Mouse (Mus musculus): ENCODE data around the gene B430306N03Rik.
"Not testable (repeated sequence)": the region's sequence is repeated elsewhere in the genome, so short reads cannot be mapped to it uniquely, and the experiment has no call there.

The B430306N03Rik gene

GRCm38 (mm10) chr17:48315905-48316579 is at the start of gene B430306N03Rik:
B430306N03Rik (plus strand) TSS chr17:48316141.
- not testable (repeated sequence) for ATAC-seq (ENCODE audit: insufficient number of reproducible peaks, low FRiP score, low TSS enrichment)

- ATAC-seq (ENCODE audit: insufficient number of reproducible peaks, low FRiP score, low TSS enrichment) = no peak
Measured at GRCm38 (mm10) chr17:48266610-48267304, 49.2 kb upstream of the B430306N03Rik start.

DNA sequence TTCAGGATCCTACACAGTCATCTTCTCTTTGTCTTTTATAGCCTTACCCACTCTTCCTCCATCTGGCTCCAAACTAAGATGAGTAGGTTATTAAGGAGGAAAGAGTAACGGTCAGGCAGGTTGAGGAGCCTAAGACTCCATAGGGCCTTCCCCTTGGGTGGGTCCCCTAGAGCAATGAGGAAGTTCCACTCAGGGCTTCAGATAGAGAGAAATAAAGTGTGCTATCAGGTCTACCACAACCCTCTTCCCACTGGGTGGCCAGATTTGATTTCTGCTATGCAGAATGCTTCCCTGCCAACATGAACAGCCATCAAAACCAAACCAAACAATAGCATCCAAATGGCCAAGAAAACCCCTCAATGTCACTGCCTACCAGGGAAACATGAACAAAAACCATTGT is 48.4 kb upstream of the B430306N03Rik start:
- ATAC-seq (ENCODE audit: insufficient number of reproducible peaks, low FRiP score, low TSS enrichment) = no peak

DNA sequence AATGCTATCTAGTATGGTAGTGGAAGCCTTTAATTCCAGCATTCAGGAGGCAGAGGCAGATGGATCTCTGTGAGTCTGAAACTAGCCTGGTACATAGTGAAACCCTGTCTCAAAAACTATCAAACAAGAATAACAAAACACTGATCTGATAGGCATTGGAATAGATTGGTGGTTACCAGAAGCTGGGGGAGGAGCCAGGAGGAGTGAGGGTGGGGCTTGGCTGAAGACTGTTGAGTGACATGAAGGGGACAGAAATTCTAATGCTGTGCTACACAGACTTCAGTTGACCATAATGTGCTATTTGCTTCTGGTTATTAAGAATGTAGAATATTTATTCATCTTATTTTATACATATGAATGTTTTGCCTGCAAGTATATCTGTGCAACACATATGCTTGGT is 47.7 kb upstream of the B430306N03Rik start:
- no peak for ATAC-seq (ENCODE audit: insufficient number of reproducible peaks, low FRiP score, low TSS enrichment)

- ATAC-seq (ENCODE audit: insufficient number of reproducible peaks, low FRiP score, low TSS enrichment) = no peak
Measured at GRCm38 (mm10) chr17:48269833-48270232, 46.1 kb upstream of the B430306N03Rik start.

DNA sequence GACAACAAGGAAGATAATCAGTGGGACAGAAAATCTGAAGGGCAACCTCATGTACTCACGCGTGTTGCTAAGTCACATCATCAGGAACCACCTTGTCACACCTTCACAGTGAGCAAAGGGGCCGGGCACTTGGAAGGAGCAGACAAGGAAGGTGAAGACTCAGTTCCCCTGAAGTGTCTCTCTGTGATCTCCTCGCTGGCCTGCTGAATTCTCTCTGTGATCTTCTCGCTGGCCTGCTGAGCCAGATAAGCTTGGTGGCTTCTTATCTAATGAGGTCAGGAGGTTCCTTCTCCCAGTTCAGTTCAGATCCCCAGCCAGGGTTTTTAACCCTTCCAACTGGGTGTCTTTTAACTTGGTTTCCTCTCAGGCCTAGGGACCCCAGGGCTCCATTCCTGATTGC is 43.8 kb upstream of the B430306N03Rik start:
- no peak for ATAC-seq (ENCODE audit: insufficient number of reproducible peaks, low FRiP score, low TSS enrichment)

- ATAC-seq (ENCODE audit: insufficient number of reproducible peaks, low FRiP score, low TSS enrichment) = no peak
Measured at GRCm38 (mm10) chr17:48272598-48272997, 43.3 kb upstream of the B430306N03Rik start.

- no peak for ATAC-seq (ENCODE audit: insufficient number of reproducible peaks, low FRiP score, low TSS enrichment)
Measured at GRCm38 (mm10) chr17:48274098-48274497, 41.8 kb upstream of the B430306N03Rik start.

DNA sequence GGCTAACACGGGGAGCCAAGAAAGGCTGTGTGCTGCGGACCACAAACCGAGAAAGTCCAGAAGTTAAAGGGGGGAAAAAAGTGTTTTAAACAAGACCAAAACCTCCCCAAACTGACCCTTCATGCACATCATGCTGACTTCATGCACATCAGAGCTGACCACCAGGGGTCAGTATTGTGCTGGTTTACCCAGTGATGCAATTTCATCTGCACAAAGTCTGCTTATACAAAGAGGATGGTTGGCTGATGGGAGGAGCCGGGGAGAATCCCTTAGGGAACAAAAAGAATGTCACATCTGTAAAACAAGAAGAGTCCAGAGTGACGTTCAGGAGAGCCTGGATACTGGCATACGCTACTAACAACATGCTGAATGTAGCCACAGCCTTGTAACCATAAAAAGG is 41.1 kb upstream of the B430306N03Rik start:
- ATAC-seq (ENCODE audit: insufficient number of reproducible peaks, low FRiP score, low TSS enrichment) = no peak

- no peak for ATAC-seq (ENCODE audit: insufficient number of reproducible peaks, low FRiP score, low TSS enrichment)
Measured at GRCm38 (mm10) chr17:48275736-48276135, 40.2 kb upstream of the B430306N03Rik start.

- ATAC-seq (ENCODE audit: insufficient number of reproducible peaks, low FRiP score, low TSS enrichment) = no peak
Measured at GRCm38 (mm10) chr17:48278381-48278780, 37.6 kb upstream of the B430306N03Rik start.

- ATAC-seq (ENCODE audit: insufficient number of reproducible peaks, low FRiP score, low TSS enrichment) = no peak
Measured at GRCm38 (mm10) chr17:48279002-48279401, 36.9 kb upstream of the B430306N03Rik start.

DNA sequence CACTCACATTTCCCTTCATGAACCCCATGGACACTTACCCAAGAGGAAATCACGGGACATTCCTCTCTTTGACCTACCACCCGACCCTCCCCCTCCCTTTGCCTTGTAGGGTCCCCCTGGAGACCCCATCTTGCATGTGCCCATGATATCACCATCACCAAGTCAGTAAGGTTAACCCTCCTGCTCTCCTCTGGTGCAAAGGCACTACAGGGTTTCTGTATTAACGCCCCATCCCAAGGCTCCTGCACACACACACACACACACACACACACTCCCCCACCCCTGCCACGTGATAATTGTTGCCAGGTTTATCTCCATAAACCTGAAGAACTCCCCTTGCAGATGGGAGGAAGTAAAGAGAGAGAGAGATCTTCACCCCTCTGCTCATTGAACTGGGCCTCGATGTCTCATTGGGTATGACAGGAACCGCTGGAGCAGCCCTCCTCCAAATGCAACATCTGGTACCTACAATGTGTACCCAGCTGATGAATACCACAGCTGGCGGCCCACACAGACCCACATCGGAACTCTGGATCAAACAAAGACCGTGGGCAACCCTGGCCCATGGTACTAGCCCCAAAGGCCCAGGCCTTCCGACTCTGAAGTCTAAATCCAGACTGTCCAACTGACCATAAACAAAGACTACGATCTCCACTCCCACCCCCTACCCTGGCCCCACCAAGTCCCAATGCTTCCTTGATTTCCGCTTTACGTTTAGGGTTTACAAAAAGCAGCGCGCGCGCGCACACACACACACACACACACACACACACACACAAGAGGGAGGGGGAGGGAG is 34.8 kb upstream of the B430306N03Rik start:
- no peak for ATAC-seq (ENCODE audit: insufficient number of reproducible peaks, low FRiP score, low TSS enrichment)

DNA sequence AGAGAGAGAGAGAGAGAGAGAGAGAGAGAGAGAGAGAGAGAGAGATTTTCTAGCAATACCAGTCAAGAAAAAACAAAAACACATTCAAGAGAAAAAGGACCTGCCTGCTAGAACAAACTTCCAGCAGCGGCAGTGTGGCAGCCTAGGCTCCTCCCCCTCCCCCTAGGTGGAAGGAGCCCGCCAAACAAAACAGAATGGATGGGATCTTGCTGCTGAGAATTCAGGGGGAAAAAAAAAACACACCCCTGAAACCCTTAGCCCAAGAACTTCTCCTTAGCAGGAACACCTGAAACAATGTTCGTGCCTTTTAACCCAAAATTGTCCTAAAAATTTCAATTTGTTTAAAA is 34.2 kb upstream of the B430306N03Rik start:
- no peak for ATAC-seq (ENCODE audit: insufficient number of reproducible peaks, low FRiP score, low TSS enrichment)

DNA sequence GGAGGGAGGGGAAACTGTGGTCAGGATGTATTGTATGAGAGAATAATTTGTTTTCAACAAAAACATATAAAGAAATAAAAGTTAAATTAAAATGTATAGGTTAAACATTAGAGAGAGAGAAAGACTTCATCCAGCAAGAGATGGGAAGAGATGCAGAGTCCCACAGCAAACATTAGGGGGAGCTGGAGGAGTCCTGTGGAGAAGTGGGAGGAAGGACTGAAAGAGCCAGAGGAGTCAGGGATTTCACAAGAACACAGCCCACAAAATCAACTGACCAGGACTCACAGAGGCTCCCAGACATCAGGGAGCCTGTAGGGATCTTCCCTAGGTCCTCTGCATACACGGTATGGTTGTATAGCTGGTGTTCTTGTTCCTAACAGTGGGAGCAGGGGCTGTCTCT is 29.2 kb upstream of the B430306N03Rik start:
- ATAC-seq (ENCODE audit: insufficient number of reproducible peaks, low FRiP score, low TSS enrichment) = no peak

GRCm38 (mm10) chr17:48287276-48287675 is 28.7 kb upstream of the B430306N03Rik start:
- ATAC-seq (ENCODE audit: insufficient number of reproducible peaks, low FRiP score, low TSS enrichment) = no peak

- ATAC-seq (ENCODE audit: insufficient number of reproducible peaks, low FRiP score, low TSS enrichment) = no peak
Measured at GRCm38 (mm10) chr17:48293500-48294194, 22.3 kb upstream of the B430306N03Rik start.

- no peak for ATAC-seq (ENCODE audit: insufficient number of reproducible peaks, low FRiP score, low TSS enrichment)
Measured at GRCm38 (mm10) chr17:48299203-48299602, 16.7 kb upstream of the B430306N03Rik start, which contains the start of gene Treml2. Treml2 (plus strand) TSS chr17:48299498.

DNA sequence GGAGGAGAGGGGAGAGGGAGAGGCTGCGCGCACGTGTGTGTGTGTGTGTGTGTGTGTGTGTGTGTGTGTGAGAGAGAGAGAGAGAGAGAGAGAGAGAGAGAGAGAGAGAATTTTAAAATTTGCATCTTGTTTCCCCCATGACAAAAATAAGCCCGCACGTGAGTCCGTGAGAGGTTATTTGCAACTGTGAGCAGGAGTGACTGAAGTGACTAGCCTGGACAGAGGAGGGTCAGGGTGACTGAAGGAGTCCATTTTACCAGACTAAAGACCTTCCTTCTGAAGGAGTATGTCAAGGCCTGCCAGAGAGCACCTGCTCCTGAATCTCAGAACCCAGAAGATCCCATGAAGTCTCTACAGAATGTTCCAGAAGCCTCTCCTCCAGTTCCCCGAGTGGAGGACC is 16.2 kb upstream of the B430306N03Rik start:
- ATAC-seq (ENCODE audit: insufficient number of reproducible peaks, low FRiP score, low TSS enrichment) = no peak

- no peak for ATAC-seq (ENCODE audit: insufficient number of reproducible peaks, low FRiP score, low TSS enrichment)
Measured at GRCm38 (mm10) chr17:48300199-48300598, 15.7 kb upstream of the B430306N03Rik start.

- no peak for ATAC-seq (ENCODE audit: insufficient number of reproducible peaks, low FRiP score, low TSS enrichment)
Measured at GRCm38 (mm10) chr17:48300861-48301260, 15.1 kb upstream of the B430306N03Rik start.

Measured in cerebellum, adult (tissue).